Mouse (Mus musculus) limb, embryonic 10.5 days (tissue): ENCODE measurements around the gene Rdh7. TPM values are rescaled to one million over a fixed set of nuclear protein-coding genes. Genes with fewer than 3 reads are reported as not detected.
"Not testable (repeated sequence)": the region's sequence is repeated elsewhere in the genome, so short reads cannot be mapped to it uniquely, and the experiment has no call there.

Source experiments
- DNase-seq: peaks from one replicate; pipeline ENCODE4 v3.0.0-alpha.2; 2017; ENCODE audit warnings: low spot score
- H3K27ac ChIP-seq: fragments of 300-500 bp; sonication (generic); 2 replicates; pipeline ENCODE4 v1.5.1; 2016; ENCODE audit warnings: mild to moderate bottlenecking
- H3K27me3 ChIP-seq: fragments of 300-500 bp; sonication (generic); 2 replicates; pipeline ENCODE4 v1.6.1; 2016; ENCODE audit warnings: low read depth, mild to moderate bottlenecking; ENCODE audit not compliant: poor library complexity, severe bottlenecking
- H3K36me3 ChIP-seq: fragments of 300-500 bp; sonication (generic); 2 replicates; pipeline ENCODE4 v1.6.1; 2016; ENCODE audit warnings: mild to moderate bottlenecking, moderate library complexity
- H3K4me1 ChIP-seq: fragments of 300-500 bp; sonication (generic); 2 replicates; pipeline ENCODE4 v1.6.1; 2016
- H3K4me3 ChIP-seq: fragments of 300-500 bp; sonication (generic); 2 replicates; pipeline ENCODE4 v1.5.1; 2016; ENCODE audit warnings: mild to moderate bottlenecking, moderate library complexity
- H3K9me3 ChIP-seq: fragments of 300-500 bp; sonication (generic); replicated peaks from 2 replicates; pipeline ENCODE4 v1.6.1; 2016; ENCODE audit warnings: mild to moderate bottlenecking
- WGBS: fragments of 180-500 bp; shearing (Covaris S2); methylation state at CpG from one replicate; pipeline ENCODE4 v1.1.7; 2016; 5-methylcytosine and 5-hydroxymethylcytosine counted together
- polyA plus RNA-seq: library from polyadenylated mRNA; unstranded; fragments of >200 nt; fragmentation: Nextera tagmentation; extraction: Ambion mirVana; gene quantifications from 2 replicates; pipeline ENCODE4 v1.2.1, GENCODE M21; 2016

Rdh7 gene
- polyA plus RNA-seq, 1 experiment from 2014 or later = not detected

DNA sequence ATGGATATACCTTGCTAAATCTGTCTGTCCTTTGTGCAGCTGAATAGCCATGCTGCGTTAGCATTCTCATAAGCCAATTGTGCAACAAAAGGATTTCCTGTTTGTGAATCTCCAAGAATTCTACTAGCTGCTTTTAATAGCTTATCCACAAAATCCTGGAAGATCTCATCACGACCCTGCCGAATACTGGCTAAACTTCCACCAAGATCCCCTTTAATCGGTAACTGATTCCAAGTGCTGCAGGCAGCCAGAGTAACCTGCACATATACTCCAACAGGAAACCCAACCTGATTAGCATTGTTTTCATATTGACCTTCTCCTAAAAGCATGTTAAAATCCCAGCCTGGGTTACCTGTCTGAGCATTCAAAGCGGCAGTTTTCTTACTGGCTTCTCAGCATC lies 53.3 kb downstream of the Rdh7 start:
- no peak overlapping the region for H3K27ac ChIP-seq
- H3K4me3 ChIP-seq = no peak overlapping the region
- H3K27me3 ChIP-seq = no peaks in the 10 kb centered on the region
- no peaks in the 10 kb centered on the region for H3K9me3 ChIP-seq
- H3K36me3 ChIP-seq = no peaks in the 10 kb centered on the region
- no peaks in the 10 kb centered on the region for H3K4me1 ChIP-seq
- no peak for DNase-seq
- WGBS = 88% methylated on average over 5 of the region's 5 CpGs

- H3K27ac ChIP-seq, H3K27me3 ChIP-seq, H3K9me3 ChIP-seq, H3K36me3 ChIP-seq, H3K4me3 ChIP-seq, H3K4me1 ChIP-seq, DNase-seq: not testable (repeated sequence)
- WGBS = 92% methylated on average over 1 of the region's 1 CpGs
These were observed 54.4 kb downstream of the Rdh7 start for GRCm38 (mm10) chr10:127834186-127834585.

Other genes with a start within 250 kb of the Rdh7 start
- 8.4 and 9.7 TPM in 2 replicates for gene Stat6, start 245.8 kb downstream of the Rdh7 start, polyA plus RNA-seq
- 11.9 and 12.3 TPM in 2 replicates for gene Nemp1, start 221.9 kb downstream of the Rdh7 start, polyA plus RNA-seq
- 13.1 and 17.4 TPM in 2 replicates for gene Nab2, start 220.2 kb downstream of the Rdh7 start, polyA plus RNA-seq
- gene Myo1a, start 183.6 kb downstream of the Rdh7 start, polyA plus RNA-seq = 0.49 and 0.78 TPM in 2 replicates
- 2.1 and 2.8 TPM in 2 replicates for gene Tac2, start 164.3 kb downstream of the Rdh7 start, polyA plus RNA-seq
- 5.1 and 5.5 TPM in 2 replicates for gene Zbtb39, start 149.3 kb downstream of the Rdh7 start, polyA plus RNA-seq
- 0.50 and 0.51 TPM in 2 replicates for gene Gpr182, start 137.1 kb downstream of the Rdh7 start, polyA plus RNA-seq
- not detected in 2 replicates for gene Rdh1, start 129.1 kb downstream of the Rdh7 start, polyA plus RNA-seq
- not detected in 2 replicates for gene Rdh16f1, start 129.0 kb downstream of the Rdh7 start, polyA plus RNA-seq
- 0.06 and 0.13 TPM in 2 replicates for gene Rdh9, start 112.4 kb downstream of the Rdh7 start, polyA plus RNA-seq
- gene Rdh16, start 87.7 kb downstream of the Rdh7 start, polyA plus RNA-seq = not detected in 2 replicates
- gene Rdh19, start 38.9 kb downstream of the Rdh7 start, polyA plus RNA-seq = not detected in 2 replicates
- gene Rdh16f2, start 22.3 kb downstream of the Rdh7 start, polyA plus RNA-seq = not detected in 2 replicates
- gene Sdr9c7, start 9.7 kb upstream of the Rdh7 start, polyA plus RNA-seq = not detected in 2 replicates
- not detected in 2 replicates for gene Hsd17b6, start 118.8 kb upstream of the Rdh7 start, polyA plus RNA-seq
- gene Prim1, start 126.4 kb upstream of the Rdh7 start, polyA plus RNA-seq = 99.0 and 109 TPM in 2 replicates
- 898 and 1,037 TPM in 2 replicates for gene Naca, start 146.8 kb upstream of the Rdh7 start, polyA plus RNA-seq
- gene Ptges3, start 170.1 kb upstream of the Rdh7 start, polyA plus RNA-seq = 668 and 708 TPM in 2 replicates
- gene Atp5b, start 194.5 kb upstream of the Rdh7 start, polyA plus RNA-seq = 2,336 and 2,543 TPM in 2 replicates
- gene Baz2a, start 202.8 kb upstream of the Rdh7 start, polyA plus RNA-seq = 12.3 and 14.4 TPM in 2 replicates